Mouse (Mus musculus) embryonic fibroblast, embryonic 13.5 days (primary cell): ENCODE data around the gene Npas3.

Experiments used
- CTCF ChIP-seq: IDR thresholded peaks from 2 replicates; pipeline ENCODE4 v1.5.1; 2011; ENCODE audit warnings: mild to moderate bottlenecking, control low read depth, low read length, moderate library complexity, borderline replicate concordance; ENCODE audit not compliant: insufficient read depth
- POLR2A ChIP-seq: IDR thresholded peaks from 2 replicates; pipeline ENCODE4 v1.6.1; 2011; ENCODE audit warnings: low read depth, mild to moderate bottlenecking, control low read depth, low read length, moderate library complexity

DNA sequence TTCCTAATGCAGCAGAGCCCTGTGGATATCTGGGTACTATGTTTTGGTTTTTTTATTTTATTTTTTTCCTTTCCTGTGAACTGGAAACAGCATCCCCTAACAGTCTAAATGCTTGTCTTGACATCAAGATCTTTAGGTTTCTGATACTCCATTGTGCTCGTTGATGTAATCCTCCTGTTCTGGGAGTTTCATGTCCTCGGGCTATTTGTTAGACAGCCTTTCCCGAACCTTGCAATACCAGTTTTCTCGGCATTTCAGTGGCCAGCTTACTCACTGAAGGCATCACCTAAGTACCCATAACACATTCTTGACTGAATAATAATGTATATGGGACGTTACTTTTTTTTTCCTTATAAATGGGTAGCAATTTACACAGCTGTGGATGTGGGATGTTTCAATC is 274.2 kb downstream of the Npas3 start:
- TF ChIP-seq POLR2A, result no peak
- no peak for TF ChIP-seq CTCF
